Mouse (Mus musculus) heart, postnatal 0 days (tissue): Measurements from ENCODE around the gene Mtmr12. TPM values are rescaled to one million over a fixed set of nuclear protein-coding genes. Genes with fewer than 3 reads are reported as not detected.

ENCODE experiments used
- ATAC-seq: fragments of 200-750 bp; cut with Nextera tagmentation; 2 replicates; pipeline ENCODE4 v1.8.0; 2017; ENCODE audit warnings: low read depth, moderate number of reproducible peaks, moderate library complexity; ENCODE audit not compliant: insufficient read depth
- DNase-seq: peaks from one replicate; pipeline ENCODE4 v3.0.0-alpha.2; 2016; ENCODE audit warnings: low spot score
- H3K27ac ChIP-seq: fragments of 300-500 bp; sonication (generic); 2 replicates; pipeline ENCODE4 v1.5.1; 2014; ENCODE audit warnings: low read depth, mild to moderate bottlenecking
- H3K27me3 ChIP-seq: fragments of 300-500 bp; sonication (generic); 2 replicates; pipeline ENCODE4 v1.6.1; 2014; ENCODE audit warnings: low read length, mixed read lengths; ENCODE audit not compliant: control insufficient read depth, insufficient read depth
- H3K36me3 ChIP-seq: fragments of 300-500 bp; sonication (generic); replicated peaks from 2 replicates; pipeline ENCODE4 v1.6.1; 2014; ENCODE audit warnings: low read length, mixed read lengths; ENCODE audit not compliant: control insufficient read depth, insufficient read depth
- H3K4me1 ChIP-seq: fragments of 300-500 bp; sonication (generic); 2 replicates; pipeline ENCODE4 v1.6.1; 2014; ENCODE audit warnings: antibody characterized with exemption; ENCODE audit not compliant: control insufficient read depth, insufficient read depth
- H3K4me2 ChIP-seq: fragments of 300-500 bp; sonication (generic); 2 replicates; pipeline ENCODE4 v1.6.1; 2014; ENCODE audit warnings: low read depth, mild to moderate bottlenecking, low read length, moderate library complexity
- H3K4me3 ChIP-seq: fragments of 300-500 bp; sonication (generic); 2 replicates; pipeline ENCODE4 v1.5.1; 2014; ENCODE audit warnings: low read depth, low read length
- H3K9ac ChIP-seq: fragments of 300-500 bp; sonication (generic); replicated peaks from 2 replicates; pipeline ENCODE4 v1.6.1; 2014; ENCODE audit warnings: low read depth, low read length, mixed read lengths
- H3K9me3 ChIP-seq: fragments of 300-500 bp; sonication (generic); replicated peaks from 2 replicates; pipeline ENCODE4 v1.6.1; 2016; ENCODE audit warnings: low read length; ENCODE audit not compliant: control insufficient read depth
- CTCF ChIP-seq: IDR thresholded peaks from 2 replicates; pipeline ENCODE4 v1.5.1; 2016; ENCODE audit warnings: antibody characterized with exemption, control low read depth, low read depth
- EP300 ChIP-seq: IDR thresholded peaks from 2 replicates; pipeline ENCODE4 v1.6.1; 2016; ENCODE audit warnings: antibody characterized with exemption, low read depth
- WGBS: fragments of 180-500 bp; shearing (Covaris S2); extraction: QIAGEN DNeasy Blood & Tissue Kit; methylation state at CpG from one replicate; pipeline ENCODE4 v1.1.7; 2014; 5-methylcytosine and 5-hydroxymethylcytosine counted together
- polyA plus RNA-seq: library from polyadenylated mRNA; unstranded; fragments of >200 nt; fragmentation: Nextera tagmentation; extraction: Ambion mirVana; gene quantifications from 2 replicates; pipeline ENCODE4 v1.2.1, GENCODE M21; 2015
- total RNA-seq: library from RNA; depleted of rRNA; stranded (reverse); fragments of >200 nt; gene quantifications from 2 replicates; pipeline ENCODE4 v1.2.3, GENCODE M21; 2014; ENCODE audit warnings: low replicate concordance

Mtmr12 gene
- total and polyA plus RNA-seq, 2 experiments from 2014 or later = 5.4 to 9.8 TPM

DNA sequence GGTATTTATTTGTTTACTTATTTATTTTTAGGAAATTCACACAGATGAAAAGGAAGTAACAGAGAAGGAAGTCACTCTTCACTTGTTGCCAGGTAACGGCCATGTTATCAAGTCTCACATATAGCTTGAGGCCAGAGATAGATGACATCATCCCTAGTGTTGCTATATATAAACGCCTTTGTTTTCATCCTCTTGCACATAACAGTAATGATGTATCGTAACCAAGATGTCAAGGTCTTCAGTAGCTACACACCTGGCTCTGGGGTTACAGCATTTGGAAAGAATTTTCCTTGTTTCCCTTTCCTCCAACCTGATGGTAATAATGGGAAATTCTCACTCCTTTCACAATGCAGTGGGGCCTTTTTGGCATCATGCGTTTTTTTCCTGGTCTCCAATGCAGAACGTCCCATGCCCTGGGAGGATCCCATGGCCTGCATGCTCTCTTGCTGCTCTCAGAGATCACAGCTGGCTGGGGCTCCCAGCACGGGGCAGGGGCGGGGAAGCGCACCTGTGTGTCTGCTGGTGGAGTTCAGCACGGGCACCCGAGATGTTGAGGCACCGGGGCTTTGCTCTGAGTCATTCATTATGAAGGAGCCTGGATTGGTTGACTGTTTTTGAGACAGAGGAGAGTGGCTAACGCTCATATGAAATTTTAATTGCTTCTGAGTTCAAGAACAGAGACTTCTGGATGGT is 25.6 kb downstream of the Mtmr12 start:
- Histone ChIP-seq H3K27me3 (no peaks in the 10 kb centered on the region), H3K4me1 (peaks cover 41% of the 10 kb centered on the region), H3K4me2 (no peak overlapping the region; the same call in 1 of the 2 replicates), H3K9me3 (no peaks in the 10 kb centered on the region), H3K36me3 (peaks cover 19% of the 10 kb centered on the region), H3K4me3 (no peak overlapping the region), H3K27ac (peak overlapping the region; percentile 74), H3K9ac (no peak overlapping the region)
- no peak for TF ChIP-seq EP300
- no peak for TF ChIP-seq CTCF
- 23% methylated on average over 12 of the region's 12 CpGs for WGBS
- ATAC-seq (peak; percentile 80), DNase-seq (peak; percentile 62)

DNA sequence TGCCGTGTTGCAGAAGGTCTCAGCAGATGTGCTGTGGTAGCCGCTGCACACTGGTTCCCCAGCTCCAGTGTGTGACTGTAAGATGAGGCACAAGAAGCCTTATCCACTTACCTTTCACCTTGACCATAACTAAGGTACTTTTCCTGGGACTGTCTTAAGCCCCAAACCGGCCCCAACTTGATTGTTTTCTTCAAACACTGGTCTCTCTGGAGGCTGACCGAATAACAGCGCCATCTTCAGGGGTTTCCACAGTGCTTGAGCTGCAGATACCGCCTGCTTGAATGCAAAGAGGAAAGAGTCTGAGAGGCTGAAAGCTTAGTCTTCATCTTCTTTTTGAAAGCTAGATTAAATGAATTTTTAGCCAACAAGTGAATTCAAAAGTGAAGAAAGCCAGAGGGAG is 26.6 kb downstream of the Mtmr12 start:
- no peak overlapping the region for H3K9ac ChIP-seq
- peaks cover 30% of the 10 kb centered on the region for H3K36me3 ChIP-seq
- no peak overlapping the region for H3K4me2 ChIP-seq
- no peak overlapping the region for H3K27ac ChIP-seq
- H3K4me3 ChIP-seq = no peak overlapping the region
- H3K27me3 ChIP-seq = no peaks in the 10 kb centered on the region
- ATAC-seq = no peak
- DNase-seq = no peak
- 88% methylated on average over 6 of the region's 6 CpGs for WGBS
- peaks cover 38% of the 10 kb centered on the region for H3K4me1 ChIP-seq
- no peaks in the 10 kb centered on the region for H3K9me3 ChIP-seq
- no peak for TF ChIP-seq EP300

DNA sequence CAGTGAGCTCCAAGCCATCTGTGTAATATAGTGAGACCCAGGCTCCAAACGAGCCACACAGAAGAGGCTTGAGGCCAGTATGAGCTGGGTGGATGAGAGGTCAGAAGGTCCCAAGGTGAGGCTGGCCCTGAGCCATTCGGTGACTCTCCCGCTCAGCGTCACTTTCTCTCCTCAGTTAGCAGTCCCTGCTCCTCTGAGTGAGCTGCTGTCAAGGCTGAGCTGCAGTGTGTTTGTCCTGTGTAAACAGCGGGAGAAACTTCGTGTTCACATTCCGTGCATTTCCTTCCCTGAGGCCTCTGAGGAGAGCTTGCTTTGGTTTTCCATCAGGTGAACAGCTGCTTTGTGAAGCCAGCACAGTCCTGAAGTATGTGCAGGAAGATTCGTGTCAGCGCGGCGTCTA is 27.6 kb downstream of the Mtmr12 start:
- H3K9ac ChIP-seq = no peak overlapping the region
- H3K27me3 ChIP-seq = no peaks in the 10 kb centered on the region
- DNase-seq (no peak), ATAC-seq (peak; percentile 13; the same call in 1 of the 2 replicates)
- H3K36me3 ChIP-seq = peaks cover 38% of the 10 kb centered on the region
- no peaks in the 10 kb centered on the region for H3K9me3 ChIP-seq
- no peak for TF ChIP-seq CTCF
- no peak for TF ChIP-seq EP300
- H3K4me1 ChIP-seq = peaks cover 37% of the 10 kb centered on the region
- H3K4me2 ChIP-seq = no peak overlapping the region
- H3K4me3 ChIP-seq = no peak overlapping the region
- 43% methylated on average over 11 of the region's 11 CpGs for WGBS
- H3K27ac ChIP-seq = peak overlapping the region; percentile 44; the same call in 1 of the 2 replicates

DNA sequence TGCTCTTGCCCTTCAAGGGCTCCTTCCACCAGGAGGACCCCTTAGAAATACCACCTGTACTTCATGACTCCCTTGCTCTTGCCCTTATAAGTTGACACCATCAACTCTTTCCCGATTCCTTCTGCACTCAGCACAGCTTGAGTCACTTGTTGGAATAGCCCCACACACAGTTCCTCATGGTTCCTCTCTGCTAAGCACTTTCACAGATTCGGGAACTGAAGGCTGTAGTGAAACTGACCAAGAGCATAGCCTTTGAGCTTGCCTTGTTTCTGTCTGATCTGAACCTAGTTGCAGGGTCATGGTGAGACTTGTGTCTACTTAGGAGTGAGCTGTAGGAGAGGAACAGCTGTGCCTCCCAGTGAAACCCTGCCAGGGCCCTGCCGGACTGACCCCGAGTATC is 28.2 kb downstream of the Mtmr12 start:
- H3K4me2 ChIP-seq = no peak overlapping the region
- H3K27ac ChIP-seq = no peak overlapping the region
- 92% methylated on average over 4 of the region's 4 CpGs for WGBS
- no peak overlapping the region for H3K9ac ChIP-seq
- H3K4me1 ChIP-seq = peaks cover 31% of the 10 kb centered on the region
- no peak for ATAC-seq
- DNase-seq = no peak
- H3K4me3 ChIP-seq = no peak overlapping the region
- H3K36me3 ChIP-seq = peaks cover 44% of the 10 kb centered on the region
- H3K9me3 ChIP-seq = no peaks in the 10 kb centered on the region
- no peaks in the 10 kb centered on the region for H3K27me3 ChIP-seq
- TF ChIP-seq EP300 = no peak
- no peak for TF ChIP-seq CTCF

DNA sequence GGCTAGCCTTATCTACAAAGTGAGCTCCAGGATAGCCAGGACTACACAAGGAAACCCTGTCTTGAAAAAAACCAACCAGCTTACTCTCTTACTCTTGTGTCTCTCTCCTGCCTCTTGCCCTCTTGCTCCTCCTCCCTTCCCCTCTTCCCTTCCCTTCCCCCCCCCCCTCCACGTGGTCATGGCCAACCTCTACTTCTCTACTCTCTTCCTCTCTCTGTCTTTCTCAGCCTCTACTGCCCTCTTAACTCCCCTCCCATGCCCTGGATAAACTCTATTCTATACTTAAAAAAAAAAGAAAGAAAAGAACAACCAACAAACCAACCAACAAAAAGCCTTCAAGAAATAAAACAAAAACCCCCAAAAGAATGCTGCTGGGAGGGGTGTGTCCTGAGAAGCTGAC is 30.7 kb downstream of the Mtmr12 start:
- Histone ChIP-seq H3K4me1 (peaks cover 8% of the 10 kb centered on the region), H3K27ac (no peak overlapping the region; the same call in 1 of the 2 replicates), H3K9me3 (no peaks in the 10 kb centered on the region), H3K36me3 (peaks cover 69% of the 10 kb centered on the region), H3K4me2 (no peak overlapping the region), H3K9ac (no peak overlapping the region), H3K4me3 (no peak overlapping the region), H3K27me3 (no peaks in the 10 kb centered on the region)
- TF ChIP-seq EP300 (no peak), CTCF (no peak)
- DNase-seq (no peak), ATAC-seq (no peak)
- WGBS = 33% methylated on average over 1 of the region's 1 CpGs

DNA sequence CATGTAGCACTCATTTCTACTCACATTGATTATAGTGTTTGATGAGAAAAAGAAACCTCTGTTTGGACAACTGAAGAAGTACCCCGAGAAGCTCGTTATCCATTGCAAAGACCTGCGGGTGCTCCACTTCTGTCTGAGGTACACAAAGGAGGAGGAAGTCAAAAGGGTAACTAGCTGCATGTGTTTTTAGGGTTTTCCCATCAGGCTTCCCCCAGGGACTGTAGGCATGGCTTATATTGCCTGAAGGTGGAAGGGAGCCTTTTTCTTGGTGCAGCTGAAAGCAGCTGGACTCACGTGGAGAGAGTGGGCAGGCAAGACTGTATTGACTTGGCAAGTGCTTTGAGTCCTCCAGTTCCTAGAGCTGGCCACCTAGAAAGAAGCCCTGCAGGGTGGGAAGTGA is 31.2 kb downstream of the Mtmr12 start:
- H3K27ac ChIP-seq = no peak overlapping the region; the same call in 1 of the 2 replicates
- WGBS = 89% methylated on average over 4 of the region's 4 CpGs

More for the DNA sequence above, 31.2 kb downstream of the Mtmr12 start:
- no peaks in the 10 kb centered on the region for H3K9me3 ChIP-seq
- peaks cover 70% of the 10 kb centered on the region for H3K36me3 ChIP-seq
- no peak for TF ChIP-seq EP300
- TF ChIP-seq CTCF = no peak
- DNase-seq = no peak
- 0 out of 2 replicates have a peak, but pooled peaks cover 6% of the 10 kb centered on the region for H3K4me1 ChIP-seq
- ATAC-seq = no peak
- H3K27me3 ChIP-seq = no peaks in the 10 kb centered on the region
- H3K9ac ChIP-seq = no peak overlapping the region
- no peak overlapping the region for H3K4me3 ChIP-seq
- no peak overlapping the region for H3K4me2 ChIP-seq
